ENCODE assay signal across 23 mouse cellular contexts in genomic region chr9:16107386-16107785, GRCm38 (mm10).
DNase-seq lines count a peak whose midpoint lies in the region; ATAC-seq and TF ChIP-seq lines count a peak whose summit lies in the region.
"Had no signal": no experiment of that assay in that cellular context is flagged by ENCODE, and none has a peak within 500 bp of the region (broad histone marks: within the 10 kb centered on the region; RNA-seq: fewer than 3 reads in every experiment).

No protein-coding gene starts in this region.

- no peaks in the 10 kb centered on the region for H3K79me2 ChIP-seq in myocyte (ENCODE audit: control insufficient read depth, insufficient read depth)

- H3K4me2 ChIP-seq in hindbrain, postnatal 0 days (ENCODE audit: low read depth, low read length) = no peak overlapping the region
- no peak overlapping the region for H3K4me2 ChIP-seq in hindbrain, embryonic 12.5 days (replicated peaks)
- H3K4me2 ChIP-seq in myocyte (ENCODE audit: low read depth) = peak overlapping the region; percentile 27
- H3K4me2 ChIP-seq: hindbrain, embryonic 13.5 days; limb, embryonic 15.5 days; neural tube, embryonic 12.5 days had no signal

- no peak overlapping the region for H3K27ac ChIP-seq in hindbrain, postnatal 0 days
- no peak overlapping the region for H3K27ac ChIP-seq in hindbrain, embryonic 12.5 days
- no peak overlapping the region for H3K27ac ChIP-seq in layer of hippocampus, adult 2 months
- H3K27ac ChIP-seq: heart, embryonic 10.5 days; hindbrain, embryonic 13.5 days; limb, embryonic 15.5 days; midbrain, embryonic 10.5 days; neural tube, embryonic 12.5 days had no signal

- no peaks in the 10 kb centered on the region for H3K27me3 ChIP-seq in hindbrain, postnatal 0 days (ENCODE audit: insufficient read depth, low read length)
- H3K27me3 ChIP-seq in hindbrain, embryonic 12.5 days = no peaks in the 10 kb centered on the region
- no peaks in the 10 kb centered on the region for H3K27me3 ChIP-seq in myocyte (ENCODE audit: control insufficient read depth, insufficient read depth, insufficient read length)
- H3K27me3 ChIP-seq: hindbrain, embryonic 13.5 days; limb, embryonic 15.5 days; neural tube, embryonic 12.5 days had no signal

- no peak for DNase-seq in hindbrain, postnatal 0 days (ENCODE audit: low spot score)
- DNase-seq in layer of hippocampus, adult 2 months (ENCODE audit: low spot score in 2 of 2) = no peak
- DNase-seq in layer of hippocampus, postnatal 10 days (ENCODE audit: low spot score in 2 of 2) = no peak
- peak; percentile 53 for DNase-seq in brain, adult 2 months (ENCODE audit: low read depth, low spot score)
- no peak for DNase-seq in frontal cortex, postnatal 10 days (ENCODE audit: low spot score in 2 of 2)
- DNase-seq: adrenal gland, adult 2 months; cerebellum, adult 9-11 months; gastrocnemius, postnatal 25 days; heart, postnatal 14 days; layer of hippocampus, postnatal 36 days; lung, adult 2 months; lung, postnatal 4 days; right cerebral cortex, postnatal 14 days; spleen, adult 18-20 months; thymus, adult 18-20 months; thymus, postnatal 4 days had no signal

- H3K9me3 ChIP-seq in hindbrain, postnatal 0 days (ENCODE audit: low read length) = no peaks in the 10 kb centered on the region
- no peaks in the 10 kb centered on the region for H3K9me3 ChIP-seq in hindbrain, embryonic 12.5 days (replicated peaks)
- H3K9me3 ChIP-seq: heart, embryonic 10.5 days; hindbrain, embryonic 13.5 days; limb, embryonic 15.5 days; midbrain, embryonic 10.5 days; neural tube, embryonic 12.5 days had no signal

- 73% methylated on average over 5 of the region's 5 CpGs for WGBS in hindbrain, postnatal 0 days
- WGBS in hindbrain, embryonic 12.5 days = 74% methylated on average over 5 of the region's 5 CpGs

- no peak overlapping the region for H3K4me3 ChIP-seq in hindbrain, postnatal 0 days (ENCODE audit: low read length)
- H3K4me3 ChIP-seq in hindbrain, embryonic 12.5 days = no peak overlapping the region
- no peak overlapping the region for H3K4me3 ChIP-seq in layer of hippocampus, adult 2 months
- H3K4me3 ChIP-seq in myocyte = no peak overlapping the region
- H3K4me3 ChIP-seq: heart, embryonic 10.5 days; hindbrain, embryonic 13.5 days; limb, embryonic 15.5 days; midbrain, embryonic 10.5 days; neural tube, embryonic 12.5 days had no signal

- TF ChIP-seq CTCF in hindbrain, postnatal 0 days (IDR thresholded peaks at IDR 0.05; ENCODE audit: low read depth) = peak; percentile 21; the same call in 1 of the 2 replicates
- TF ChIP-seq CTCF in layer of hippocampus, adult 2 months (conservative IDR thresholded peaks at IDR 0.05) = peak; percentile 26

- TF ChIP-seq POLR2A in myocyte (IDR thresholded peaks at IDR 0.05; ENCODE audit: insufficient read length, low read depth) = no peak

- ATAC-seq in hindbrain, postnatal 0 days = no peak
- no peak for ATAC-seq in hindbrain, embryonic 12.5 days (ENCODE audit: low FRiP score)

- no peaks in the 10 kb centered on the region for H3K36me3 ChIP-seq in hindbrain, postnatal 0 days (ENCODE audit: insufficient read depth, low read length)
- H3K36me3 ChIP-seq in hindbrain, embryonic 12.5 days = no peaks in the 10 kb centered on the region
- no peaks in the 10 kb centered on the region for H3K36me3 ChIP-seq in myocyte (ENCODE audit: control insufficient read depth, insufficient read depth)
- H3K36me3 ChIP-seq: heart, embryonic 10.5 days; hindbrain, embryonic 13.5 days; limb, embryonic 15.5 days; midbrain, embryonic 10.5 days; neural tube, embryonic 12.5 days had no signal

- no peak overlapping the region for H3ac ChIP-seq in myocyte (ENCODE audit: control insufficient read depth, insufficient read length)

- no peak overlapping the region for H3K9ac ChIP-seq in hindbrain, postnatal 0 days (replicated peaks; ENCODE audit: low read length)
- no peak overlapping the region for H3K9ac ChIP-seq in hindbrain, embryonic 12.5 days
- H3K9ac ChIP-seq: hindbrain, embryonic 13.5 days; limb, embryonic 15.5 days; neural tube, embryonic 12.5 days had no signal

- no peaks in the 10 kb centered on the region for H3K4me1 ChIP-seq in hindbrain, postnatal 0 days (ENCODE audit: insufficient read depth, low read length)
- H3K4me1 ChIP-seq in hindbrain, embryonic 12.5 days = 0 out of 2 replicates have a peak, but pooled peaks cover 2% of the 10 kb centered on the region
- H3K4me1 ChIP-seq: heart, embryonic 10.5 days; midbrain, embryonic 10.5 days; neural tube, embryonic 12.5 days had no signal

TF ChIP-seq in myocyte, 11 proteins besides CTCF, POLR2A, EP300 and RAD21:
- no peak for TF ChIP-seq POLR2AphosphoS2 (IDR thresholded peaks at IDR 0.05; ENCODE audit: insufficient read length, low read depth)
- TF ChIP-seq SRF (IDR thresholded peaks at IDR 0.05; ENCODE audit: control insufficient read depth, insufficient read length, low read depth) = no peak
- TF ChIP-seq E2F4 (IDR thresholded peaks at IDR 0.05; ENCODE audit: insufficient read depth) = no peak
- no peak for TF ChIP-seq CEBPB (IDR thresholded peaks at IDR 0.05; ENCODE audit: insufficient read depth, poor library complexity, severe bottlenecking)
- TF ChIP-seq REST (IDR thresholded peaks at IDR 0.05; ENCODE audit: insufficient read depth, insufficient read length) = no peak
- no peak for TF ChIP-seq MYOG (IDR thresholded peaks at IDR 0.05; ENCODE audit: control insufficient read depth in 1 of 3, insufficient read depth in 1 of 3, insufficient read length in 2 of 3, low read depth in 2 of 3)
- TF ChIP-seq TCF3 (IDR thresholded peaks at IDR 0.05; ENCODE audit: insufficient read length, low read depth) = no peak
- no peak for TF ChIP-seq USF1 (IDR thresholded peaks at IDR 0.05; ENCODE audit: low read depth)
- no peak for TF ChIP-seq TCF12 (IDR thresholded peaks at IDR 0.05; ENCODE audit: insufficient read depth, poor library complexity, severe bottlenecking)
- no peak for TF ChIP-seq MYOD1 (IDR thresholded peaks at IDR 0.05; ENCODE audit: control insufficient read depth in 1 of 3, insufficient read length in 2 of 3, low read depth in 2 of 3)
- no peak for TF ChIP-seq MAX (IDR thresholded peaks at IDR 0.05; ENCODE audit: low read depth)
TF ChIP-seq in myocyte: peak in this region for 0.
